Mouse (Mus musculus): ENCODE results near the gene Dnaic1. TPM values are rescaled to one million over a fixed set of nuclear protein-coding genes. Genes with fewer than 3 reads are reported as not detected.
"Not testable (repeated sequence)": the region's sequence is repeated elsewhere in the genome, so short reads cannot be mapped to it uniquely, and the experiment has no call there.

Dnaic1 gene
- total RNA-seq, 2 experiments from 2014 or later = not detected

- ATAC-seq (replicated peaks; ENCODE audit: low FRiP score, poor library complexity, severe bottlenecking) = no peak
These were observed 113.2 kb downstream of the Dnaic1 start for GRCm38 (mm10) chr4:41682789-41683188.

DNA sequence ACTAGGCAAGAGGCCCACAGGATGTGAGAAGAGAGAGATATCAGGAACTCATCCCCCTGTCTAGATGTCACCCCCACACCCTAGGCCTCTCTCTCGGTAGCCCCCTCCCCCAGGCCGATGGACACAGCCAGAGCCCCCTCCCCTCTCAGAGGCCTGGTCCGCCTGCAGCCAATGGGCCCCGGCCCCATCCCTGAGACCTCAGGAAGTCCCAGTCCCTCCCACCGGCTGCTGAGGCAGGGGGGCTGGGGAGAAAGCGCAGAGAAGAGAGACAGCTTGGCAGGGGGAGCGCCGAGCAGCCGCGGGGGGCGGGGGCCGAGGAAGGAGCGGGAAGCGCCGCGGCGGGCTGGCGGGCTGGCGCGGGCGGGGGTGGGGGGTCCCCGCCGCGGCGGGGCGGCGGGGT lies 113.7 kb downstream of the Dnaic1 start:
- ATAC-seq (replicated peaks; ENCODE audit: low FRiP score, poor library complexity, severe bottlenecking) = not testable (repeated sequence)

- ATAC-seq (replicated peaks; ENCODE audit: low FRiP score, poor library complexity, severe bottlenecking) = not testable (repeated sequence)
These were observed 114.8 kb downstream of the Dnaic1 start for GRCm38 (mm10) chr4:41684131-41684930.

- ATAC-seq (replicated peaks; ENCODE audit: low FRiP score, poor library complexity, severe bottlenecking) = not testable (repeated sequence)
These were observed 115.4 kb downstream of the Dnaic1 start for GRCm38 (mm10) chr4:41684931-41685453.

DNA sequence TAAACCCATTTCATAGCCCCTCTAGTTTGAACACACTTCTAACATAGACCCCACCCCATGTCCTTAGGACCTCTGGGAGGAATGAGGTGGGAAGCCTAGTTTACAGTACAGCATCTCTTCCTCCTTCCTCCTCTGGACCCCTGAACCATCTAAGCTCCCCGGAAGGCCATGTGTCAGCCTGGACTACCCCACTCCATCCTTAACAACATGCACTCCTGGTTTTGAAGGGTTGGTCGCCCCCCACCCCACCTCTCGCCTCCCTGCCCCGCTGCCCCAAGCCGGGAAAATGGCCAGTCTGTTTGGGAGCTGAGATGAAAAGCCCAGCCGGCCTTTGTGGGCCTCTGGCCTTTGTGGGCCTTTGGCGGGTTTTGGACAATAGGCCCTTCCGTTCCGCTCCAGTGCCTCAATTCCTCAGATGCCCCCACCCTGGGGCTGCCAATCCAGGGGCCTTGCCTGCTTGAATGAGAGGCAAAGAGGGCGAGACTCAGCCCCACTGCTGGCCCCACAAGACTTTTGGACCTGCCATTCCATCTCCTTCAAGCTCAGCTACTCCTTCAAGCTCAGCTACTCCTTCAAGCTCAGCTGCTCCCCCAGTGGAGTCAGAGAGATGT lies 116.4 kb downstream of the Dnaic1 start:
- ATAC-seq (replicated peaks; ENCODE audit: low FRiP score, poor library complexity, severe bottlenecking) = not testable (repeated sequence)

Other genes starting within 250 kb of the Dnaic1 start
- 28.5 and 33.1 TPM in 2 replicates for gene Ubap1, start 220.8 kb upstream of the Dnaic1 start, total RNA-seq (2015; ENCODE audit: low replicate concordance)
- gene Ubap1, start 220.8 kb upstream of the Dnaic1 start, total RNA-seq (2017; ENCODE audit: low replicate concordance) = 126 and 198 TPM in 2 replicates
- gene Kif24, start 104.9 kb upstream of the Dnaic1 start, total RNA-seq (2015; ENCODE audit: low replicate concordance) = 80.0 and 122 TPM in 2 replicates
- 92.7 and 96.0 TPM in 2 replicates for gene Kif24, start 104.9 kb upstream of the Dnaic1 start, total RNA-seq (2017; ENCODE audit: low replicate concordance)
- gene Nudt2, start 104.6 kb upstream of the Dnaic1 start, total RNA-seq (2015; ENCODE audit: low replicate concordance) = 1.8 TPM in 1 of 2 replicates, not detected in the other
- 18.2 TPM in 1 of 2 replicates, not detected in the other for gene Nudt2, start 104.6 kb upstream of the Dnaic1 start, total RNA-seq (2017; ENCODE audit: low replicate concordance)
- gene AI464131, start 66.7 kb upstream of the Dnaic1 start, total RNA-seq (2015; ENCODE audit: low replicate concordance) = not detected in 2 replicates
- gene AI464131, start 66.7 kb upstream of the Dnaic1 start, total RNA-seq (2017; ENCODE audit: low replicate concordance) = 0.45 TPM in 1 of 2 replicates, not detected in the other
- gene 1110017D15Rik, start 52.4 kb upstream of the Dnaic1 start, total RNA-seq (2015; ENCODE audit: low replicate concordance) = not detected in 2 replicates
- not detected in 2 replicates for gene 1110017D15Rik, start 52.4 kb upstream of the Dnaic1 start, total RNA-seq (2017; ENCODE audit: low replicate concordance)
- 1.1 TPM in 1 of 2 replicates, not detected in the other for gene Fam219a, start 237 bp upstream of the Dnaic1 start, total RNA-seq (2015; ENCODE audit: low replicate concordance)
- gene Fam219a, start 237 bp upstream of the Dnaic1 start, total RNA-seq (2017; ENCODE audit: low replicate concordance) = 0.39 and 0.45 TPM in 2 replicates
- not detected in 2 replicates for gene Enho, start 70.5 kb downstream of the Dnaic1 start, total RNA-seq (2015; ENCODE audit: low replicate concordance)
- not detected in 2 replicates for gene Enho, start 70.5 kb downstream of the Dnaic1 start, total RNA-seq (2017; ENCODE audit: low replicate concordance)
- not detected in 2 replicates for gene Cntfr, start 127.3 kb downstream of the Dnaic1 start, total RNA-seq (2015; ENCODE audit: low replicate concordance)
- gene Cntfr, start 127.3 kb downstream of the Dnaic1 start, total RNA-seq (2017; ENCODE audit: low replicate concordance) = not detected in 2 replicates
- gene Il11ra1, start 130.2 kb downstream of the Dnaic1 start, total RNA-seq (2015; ENCODE audit: low replicate concordance) = 6.5 and 28.5 TPM in 2 replicates
- 7.2 TPM in 1 of 2 replicates, not detected in the other for gene Il11ra1, start 130.2 kb downstream of the Dnaic1 start, total RNA-seq (2017; ENCODE audit: low replicate concordance)
- 2.9 and 9.7 TPM in 2 replicates for gene Rpp25l, start 143.8 kb downstream of the Dnaic1 start, total RNA-seq (2015; ENCODE audit: low replicate concordance)
- 5.0 and 22.6 TPM in 2 replicates for gene Rpp25l, start 143.8 kb downstream of the Dnaic1 start, total RNA-seq (2017; ENCODE audit: low replicate concordance)
- 16.8 and 51.2 TPM in 2 replicates for gene Dctn3, start 153.4 kb downstream of the Dnaic1 start, total RNA-seq (2015; ENCODE audit: low replicate concordance)
- gene Dctn3, start 153.4 kb downstream of the Dnaic1 start, total RNA-seq (2017; ENCODE audit: low replicate concordance) = 18.4 and 33.0 TPM in 2 replicates
- not detected in 2 replicates for gene Arid3c, start 161.4 kb downstream of the Dnaic1 start, total RNA-seq (2015; ENCODE audit: low replicate concordance)
- gene Arid3c, start 161.4 kb downstream of the Dnaic1 start, total RNA-seq (2017; ENCODE audit: low replicate concordance) = not detected in 2 replicates
- 18.9 TPM in 1 of 2 replicates, not detected in the other for gene Galt, start 185.5 kb downstream of the Dnaic1 start, total RNA-seq (2015; ENCODE audit: low replicate concordance)
- gene Galt, start 185.5 kb downstream of the Dnaic1 start, total RNA-seq (2017; ENCODE audit: low replicate concordance) = 1.3 and 3.9 TPM in 2 replicates
- gene Sigmar1, start 186.4 kb downstream of the Dnaic1 start, total RNA-seq (2015; ENCODE audit: low replicate concordance) = 3.8 and 14.4 TPM in 2 replicates
- 4.2 and 7.3 TPM in 2 replicates for gene Sigmar1, start 186.4 kb downstream of the Dnaic1 start, total RNA-seq (2017; ENCODE audit: low replicate concordance)
- 10.8 TPM in 1 of 2 replicates, not detected in the other for gene Ccl27a, start 204.5 kb downstream of the Dnaic1 start, total RNA-seq (2015; ENCODE audit: low replicate concordance)
- 8.7 TPM in 1 of 2 replicates, not detected in the other for gene Ccl27a, start 204.5 kb downstream of the Dnaic1 start, total RNA-seq (2017; ENCODE audit: low replicate concordance)